Mouse (Mus musculus) left cerebral cortex, postnatal 25 days (tissue): ENCODE data around the gene Wnt16. TPM values are rescaled to one million over a fixed set of nuclear protein-coding genes. Genes with fewer than 3 reads are reported as not detected.

Experiments used
- DNase-seq, 2 experiments: peaks; one replicate each; pipeline ENCODE4 v3.0.0; 2022; ENCODE audit warnings: low spot score in 2 of 2, mixed read lengths in 1 of 2
- intact Hi-C: fragments of 180-260 bp; cut with DNase I; formaldehyde crosslinking; loops from one replicate; pipeline ENCODE4 v1.15.1; 2025
- total RNA-seq, 2 experiments: library from RNA; stranded (reverse); gene quantifications; 2 replicates each; pipeline ENCODE4 v1.2.3; 2021

Gene Wnt16
- total RNA-seq, 2 experiments from 2014 or later: 0.92 to 1.2 TPM

GRCm38 (mm10) chr6:22297028-22297427 is 9.0 kb downstream of the Wnt16 start:
- no peak for DNase-seq
- intact Hi-C loops: no loop called here

- intact Hi-C loops: no loop called here
- no peak for DNase-seq
These were observed 10.0 kb downstream of the Wnt16 start for GRCm38 (mm10) chr6:22298059-22298458.

GRCm38 (mm10) chr6:22325364-22326072 is 37.5 kb downstream of the Wnt16 start:
- intact Hi-C loops: loop anchor here (1.0 to 10.0 kb wide), 3 partner anchors 169 to 659 kb away; no protein-coding TSS in a partner anchor

GRCm38 (mm10) chr6:22326289-22326688 is 38.3 kb downstream of the Wnt16 start:
- intact Hi-C loops: loop anchor here (5.0 to 10.0 kb wide), 2 partner anchors 204 to 659 kb away; no protein-coding TSS in a partner anchor
- DNase-seq: no peak

More at GRCm38 (mm10) chr6:22325364-22326072, 37.5 kb downstream of the Wnt16 start:
- DNase-seq: peak; percentile 84 to 86

- intact Hi-C loops: loop anchor here (5.0 to 10.0 kb wide), 2 partner anchors 205 to 658 kb away; no protein-coding TSS in a partner anchor
- DNase-seq: no peak
These were observed 39.1 kb downstream of the Wnt16 start for GRCm38 (mm10) chr6:22327091-22327490.

- intact Hi-C loops: loop anchor here (5.0 to 10.0 kb wide), 2 partner anchors 206 to 657 kb away; no protein-coding TSS in a partner anchor
- no peak for DNase-seq
These were observed 39.9 kb downstream of the Wnt16 start for GRCm38 (mm10) chr6:22327931-22328330.

- DNase-seq: peak in 1 of 2 experiments; percentile 29
- intact Hi-C loops: no loop called here
These were observed 42.3 kb downstream of the Wnt16 start for GRCm38 (mm10) chr6:22330169-22330960.

GRCm38 (mm10) chr6:22332548-22332947 is 44.5 kb downstream of the Wnt16 start:
- intact Hi-C loops: no loop called here
- DNase-seq: no peak

GRCm38 (mm10) chr6:22339763-22340542 is 51.9 kb downstream of the Wnt16 start:
- intact Hi-C loops: no loop called here
- DNase-seq: no peak

- intact Hi-C loops: no loop called here
- DNase-seq: no peak
These were observed 52.8 kb downstream of the Wnt16 start for GRCm38 (mm10) chr6:22340779-22341178.

- DNase-seq: no peak
- intact Hi-C loops: no loop called here
These were observed 55.3 kb downstream of the Wnt16 start for GRCm38 (mm10) chr6:22343292-22343691.

GRCm38 (mm10) chr6:22343706-22344105 is 55.7 kb downstream of the Wnt16 start:
- intact Hi-C loops: no loop called here
- no peak for DNase-seq

GRCm38 (mm10) chr6:22344443-22344842 is 56.4 kb downstream of the Wnt16 start:
- intact Hi-C loops: no loop called here
- DNase-seq: no peak

- DNase-seq: no peak
- intact Hi-C loops: no loop called here
These were observed 59.3 kb downstream of the Wnt16 start for GRCm38 (mm10) chr6:22347132-22347902.

Other genes starting within 250 kb of the Wnt16 start
- gene Fam3c, start 68.0 kb downstream of the Wnt16 start, total RNA-seq: 10 to 100 TPM; 85.2 to 87.6 TPM